Mouse (Mus musculus): ENCODE results near the gene Spred3.
A peak's percentile ranks its signal among the peaks of the same experiment; 100 is the strongest.
"Not testable (repeated sequence)": the region's sequence is repeated elsewhere in the genome, so short reads cannot be mapped to it uniquely, and the experiment has no call there.

The Spred3 gene

GRCm38 (mm10) chr7:29170066-29170754, at the start of gene Spred3, which contains the start of gene Ggn:
Spred3 (minus strand) TSS chr7:29170411.
Ggn (plus strand) TSS chr7:29170210.
- peak in 1 of 2 experiments; percentile 58 for DNase-seq (ENCODE audit: low spot score in 2 of 2)

GRCm38 (mm10) chr7:29214846-29215245, 44.6 kb upstream of the Spred3 start:
- DNase-seq (ENCODE audit: low spot score in 2 of 2), result no peak

DNA sequence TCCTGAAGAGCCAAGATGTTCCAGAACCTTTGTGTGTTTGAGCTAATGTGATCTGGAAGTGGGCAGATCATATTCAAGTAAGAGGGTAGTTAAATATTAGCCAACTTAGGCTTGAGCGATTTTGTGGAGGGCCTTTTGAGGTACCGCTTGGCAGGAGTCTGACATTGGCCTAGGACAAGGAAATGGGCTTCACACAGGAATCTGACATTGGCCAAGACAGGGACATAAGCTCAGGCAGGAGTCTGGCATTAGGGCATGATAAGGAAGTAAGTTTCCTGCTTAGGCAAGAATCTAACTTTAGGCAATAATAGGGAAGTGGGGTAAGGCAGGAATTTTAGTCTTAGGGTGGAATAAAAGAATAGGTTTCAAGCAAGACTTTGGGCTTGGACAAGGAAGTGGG, 44.0 kb upstream of the Spred3 start:
- DNase-seq (ENCODE audit: low spot score in 2 of 2), result no peak

DNA sequence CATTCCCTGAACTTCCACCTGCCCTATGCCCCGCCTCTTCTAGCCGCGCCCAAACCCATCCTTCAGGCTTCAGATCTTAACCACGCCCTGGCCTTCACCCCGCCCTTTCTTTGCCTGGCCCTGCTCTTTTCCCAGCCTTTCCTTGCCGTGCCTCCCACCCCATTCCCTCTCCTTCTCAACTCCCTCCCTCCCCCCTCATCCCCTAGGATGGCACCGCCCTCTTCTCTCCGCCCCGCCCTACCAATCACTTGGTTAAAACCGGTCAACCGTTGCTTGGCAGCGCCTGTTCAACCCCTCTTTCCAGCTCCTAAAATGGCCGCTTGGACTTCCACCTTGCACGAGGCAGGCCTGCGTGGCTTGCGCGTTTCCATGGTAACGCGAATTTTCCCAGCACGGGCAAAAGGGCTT, 43.5 kb upstream of the Spred3 start, which contains the start of gene Catsperg1:
Gene Catsperg1, minus strand, starts transcription at position 361 of the 408 bp plus-strand sequence.
- no peak for DNase-seq (ENCODE audit: low spot score in 2 of 2)

- not testable (repeated sequence) for DNase-seq (ENCODE audit: low spot score in 2 of 2)
Observed at GRCm38 (mm10) chr7:29212775-29213560, 42.8 kb upstream of the Spred3 start.

- no peak for DNase-seq (ENCODE audit: low spot score in 2 of 2)
Observed at GRCm38 (mm10) chr7:29212199-29212765, 42.1 kb upstream of the Spred3 start.

DNA sequence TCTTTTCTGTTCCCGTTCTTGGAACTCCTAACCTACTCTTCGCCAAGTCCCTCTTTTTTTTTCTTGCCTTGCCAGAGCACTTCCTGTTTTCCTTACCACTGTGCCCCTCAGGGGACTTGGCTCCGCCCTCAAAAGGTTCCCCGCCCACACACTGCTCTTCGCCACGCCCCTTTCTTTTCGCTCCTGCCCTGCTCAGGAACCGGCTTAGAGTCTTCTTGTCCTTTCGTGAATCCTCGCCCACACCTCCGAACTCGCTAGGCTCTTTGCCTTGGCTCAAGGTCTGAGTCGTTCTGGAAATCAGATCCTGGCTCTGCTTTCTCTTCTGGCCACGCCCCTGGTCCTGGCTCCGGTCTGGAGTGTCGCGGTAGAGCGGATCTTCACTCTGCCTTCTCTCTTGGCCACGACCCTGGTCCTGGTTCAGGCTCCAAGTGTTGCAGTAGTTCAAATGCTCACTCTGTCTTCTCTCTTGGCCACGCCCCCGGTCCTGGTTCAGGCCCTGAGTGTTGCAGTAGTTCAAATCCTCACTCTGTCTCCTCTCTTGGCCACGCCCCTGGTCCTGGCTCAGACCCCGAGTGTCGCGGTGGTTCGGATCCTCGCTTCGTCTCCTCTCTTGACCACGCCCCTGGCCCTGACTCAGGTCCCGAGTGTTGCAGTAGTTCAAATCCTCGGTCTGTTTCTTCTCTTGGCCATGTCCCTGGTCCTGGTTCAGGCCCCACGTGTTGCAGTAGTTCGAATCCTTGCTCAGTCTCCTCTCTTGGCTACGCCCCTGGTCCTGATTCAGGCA, 41.4 kb upstream of the Spred3 start:
- DNase-seq (ENCODE audit: low spot score in 2 of 2), result peak in 1 of 2 experiments; percentile 68

DNA sequence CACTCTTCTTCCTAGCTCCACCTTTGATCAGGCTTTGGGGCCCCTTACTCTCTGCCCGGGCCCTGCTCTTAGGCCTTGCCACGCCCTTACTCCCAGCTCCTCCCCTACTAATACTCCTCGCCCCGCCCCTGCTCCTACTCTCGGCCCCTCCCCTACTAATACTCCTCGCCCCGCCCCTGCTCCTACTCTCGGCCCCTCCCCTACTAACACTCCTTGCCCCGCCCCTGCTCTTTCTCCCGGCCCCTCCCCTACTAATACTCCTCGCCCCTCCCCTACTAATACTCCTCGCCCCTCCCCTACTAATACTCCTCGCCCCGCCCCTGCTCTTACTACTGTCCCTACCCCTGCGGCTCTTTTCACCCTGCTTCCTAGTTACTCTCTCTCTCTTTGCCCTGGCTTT, 40.8 kb upstream of the Spred3 start:
- DNase-seq (ENCODE audit: low spot score in 2 of 2), result not testable (repeated sequence)

DNA sequence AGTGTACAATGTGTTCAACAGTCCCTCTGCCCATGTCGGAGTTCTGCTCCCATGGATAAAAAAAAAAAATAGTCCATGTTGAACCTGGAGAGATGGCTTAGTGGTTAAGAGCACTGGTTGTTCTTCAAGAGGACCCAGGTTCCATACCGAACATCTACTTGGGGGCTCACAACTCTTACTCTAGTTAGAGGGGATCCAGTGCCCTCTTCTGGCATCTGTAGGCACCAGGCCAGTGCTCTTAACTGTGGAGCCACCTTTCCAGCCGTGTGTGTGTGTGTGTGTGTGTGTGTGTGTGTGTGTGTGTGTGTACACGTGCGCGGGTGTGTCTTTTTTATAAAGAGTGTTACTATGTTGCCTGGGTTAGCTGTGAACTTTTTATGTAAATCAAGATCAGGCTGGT, 32.4 kb upstream of the Spred3 start:
- DNase-seq (ENCODE audit: low spot score in 2 of 2), result no peak

GRCm38 (mm10) chr7:29194230-29194629, 24.0 kb upstream of the Spred3 start:
- not testable (repeated sequence) for DNase-seq (ENCODE audit: low spot score in 2 of 2)

- not testable (repeated sequence) for DNase-seq (ENCODE audit: low spot score in 2 of 2)
Observed at GRCm38 (mm10) chr7:29181323-29181722, 11.1 kb upstream of the Spred3 start.

DNA sequence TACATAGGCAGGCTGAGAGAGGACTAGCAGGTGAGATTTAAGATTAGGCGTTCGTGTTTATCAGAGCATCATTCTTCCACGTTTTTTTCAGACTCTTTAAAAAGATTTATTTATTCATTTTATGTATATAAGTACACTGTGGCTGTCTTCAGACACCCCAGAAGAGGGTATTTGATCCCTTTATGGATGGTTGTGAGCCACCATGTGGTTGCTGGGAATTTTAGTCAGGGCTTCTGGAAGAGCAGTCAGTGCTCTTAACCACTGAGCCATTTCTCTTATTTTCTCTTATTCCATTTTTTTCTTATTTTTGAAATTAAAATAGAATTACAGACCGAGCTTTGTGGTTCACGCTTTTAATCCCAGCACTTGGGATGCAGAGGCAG, 10.6 kb upstream of the Spred3 start:
- no peak for DNase-seq (ENCODE audit: low spot score in 2 of 2)

- peak; percentile 93 to 96 for DNase-seq (ENCODE audit: low spot score in 2 of 2)
Observed at GRCm38 (mm10) chr7:29180077-29180853, 10.1 kb upstream of the Spred3 start, which contains the start of gene Psmd8. Psmd8 (minus strand) TSS chr7:29180701.

DNA sequence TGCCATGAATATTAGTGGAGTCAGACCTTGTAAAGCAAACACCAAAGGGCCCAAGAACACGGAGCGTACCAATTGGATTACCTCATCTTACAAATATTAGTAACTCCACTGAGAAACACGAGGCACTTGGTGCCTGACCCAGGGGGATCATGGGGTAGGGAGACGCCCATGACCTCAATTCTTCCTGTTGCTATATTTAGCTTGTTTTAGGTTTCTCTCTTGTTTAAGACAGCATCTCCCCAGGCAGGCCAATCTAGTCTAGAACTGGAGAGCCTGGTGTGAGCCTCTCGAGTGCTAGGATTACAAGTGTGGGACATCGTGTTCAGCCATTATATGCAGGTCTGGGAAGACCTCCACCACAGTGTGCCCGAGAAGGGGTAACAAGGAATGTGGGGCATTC, 9.1 kb upstream of the Spred3 start:
- no peak for DNase-seq (ENCODE audit: low spot score in 2 of 2)

GRCm38 (mm10) chr7:29178106-29178505, 7.9 kb upstream of the Spred3 start:
- DNase-seq (ENCODE audit: low spot score in 2 of 2), result no peak

GRCm38 (mm10) chr7:29172390-29173016, 2.3 kb upstream of the Spred3 start:
- DNase-seq (ENCODE audit: low spot score in 2 of 2), result no peak

DNA sequence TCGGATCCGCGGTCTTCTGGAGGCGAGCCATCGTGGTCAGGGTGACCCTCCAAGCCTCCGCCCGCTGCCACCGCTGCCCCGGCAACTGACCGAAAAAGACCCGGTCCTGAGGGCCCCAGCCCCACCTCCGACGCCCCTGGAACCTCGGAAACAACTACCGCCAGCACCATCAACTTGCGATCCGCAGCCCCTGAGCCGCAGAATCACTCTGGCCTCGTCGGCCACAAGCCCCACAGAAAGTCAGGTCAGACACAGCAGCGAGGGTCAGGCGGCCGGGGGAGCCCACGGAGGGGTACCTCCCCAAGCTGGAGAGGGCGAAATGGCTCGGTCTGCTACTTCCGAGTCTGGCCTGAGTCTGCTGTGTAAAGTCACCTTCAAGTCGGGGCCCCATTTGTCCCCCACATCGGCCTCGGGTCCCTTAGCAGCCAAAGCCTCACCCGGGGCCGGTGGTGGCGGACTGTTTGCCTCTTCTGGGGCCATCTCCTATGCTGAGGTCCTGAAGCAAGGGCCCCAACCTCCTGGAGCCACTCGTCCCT, 1.4 kb upstream of the Spred3 start:
- no peak for DNase-seq (ENCODE audit: low spot score in 2 of 2)

- DNase-seq (ENCODE audit: low spot score in 2 of 2), result no peak
Observed at GRCm38 (mm10) chr7:29170755-29171561, 747 bp upstream of the Spred3 start.

Measured in left cerebral cortex, adult 9 months (tissue).